Mouse (Mus musculus) heart, embryonic 10.5 days (tissue): ENCODE data around the gene Efcc1. TPM values are rescaled to one million over a fixed set of nuclear protein-coding genes. Genes with fewer than 3 reads are reported as not detected.
"Not testable (repeated sequence)": the region's sequence is repeated elsewhere in the genome, so short reads cannot be mapped to it uniquely, and the experiment has no call there.

Experiments
- DNase-seq: peaks from one replicate; pipeline ENCODE4 v3.0.0-alpha.2; 2017; ENCODE audit warnings: low spot score
- H3K27ac ChIP-seq: fragments of 300-500 bp; sonication (generic); 2 replicates; pipeline ENCODE4 v1.5.1; 2016; ENCODE audit warnings: mild to moderate bottlenecking
- H3K27me3 ChIP-seq: fragments of 300-500 bp; sonication (generic); 2 replicates; pipeline ENCODE4 v1.6.1; 2016; ENCODE audit warnings: mild to moderate bottlenecking; ENCODE audit not compliant: poor library complexity, insufficient read depth, severe bottlenecking
- H3K36me3 ChIP-seq: fragments of 300-500 bp; sonication (generic); 2 replicates; pipeline ENCODE4 v1.6.1; 2016; ENCODE audit warnings: mild to moderate bottlenecking, moderate library complexity
- H3K4me1 ChIP-seq: fragments of 300-500 bp; sonication (generic); 2 replicates; pipeline ENCODE4 v1.6.1; 2016; ENCODE audit warnings: mild to moderate bottlenecking
- H3K4me3 ChIP-seq: fragments of 300-500 bp; sonication (generic); 2 replicates; pipeline ENCODE4 v1.5.1; 2016; ENCODE audit warnings: mild to moderate bottlenecking, moderate library complexity
- H3K9me3 ChIP-seq: fragments of 300-500 bp; sonication (generic); 2 replicates; pipeline ENCODE4 v1.6.1; 2016; ENCODE audit warnings: mild to moderate bottlenecking, moderate library complexity
- WGBS: fragments of 180-500 bp; shearing (Covaris S2); methylation state at CpG from one replicate; pipeline ENCODE4 v1.1.7; 2016; 5-methylcytosine and 5-hydroxymethylcytosine counted together
- polyA plus RNA-seq: library from polyadenylated mRNA; unstranded; fragments of >200 nt; fragmentation: Nextera tagmentation; extraction: Ambion mirVana; gene quantifications from 2 replicates; pipeline ENCODE4 v1.2.1, GENCODE M21; 2016

The Efcc1 gene
- polyA plus RNA-seq, 1 experiment from 2014 or later, result 0.21 TPM

GRCm38 (mm10) chr6:87748078-87748477 is 17.4 kb downstream of the Efcc1 start:
- Histone ChIP-seq H3K9me3 (no peaks in the 10 kb centered on the region), H3K27ac (no peak overlapping the region), H3K4me3 (no peak overlapping the region), H3K36me3 (no peaks in the 10 kb centered on the region), H3K27me3 (peaks cover 10% of the 10 kb centered on the region; the same call in 1 of the 2 replicates), H3K4me1 (peaks cover 14% of the 10 kb centered on the region)
- WGBS, result 82% methylated on average over 2 of the region's 2 CpGs
- DNase-seq, result no peak

GRCm38 (mm10) chr6:87748531-87748930 is 17.9 kb downstream of the Efcc1 start:
- Histone ChIP-seq H3K9me3 (no peaks in the 10 kb centered on the region), H3K4me3 (no peak overlapping the region), H3K27me3 (peaks cover 12% of the 10 kb centered on the region; the same call in 1 of the 2 replicates), H3K36me3 (no peaks in the 10 kb centered on the region), H3K4me1 (peaks cover 14% of the 10 kb centered on the region), H3K27ac (no peak overlapping the region)
- 71% methylated on average over 6 of the region's 6 CpGs for WGBS
- DNase-seq, result no peak

GRCm38 (mm10) chr6:87750184-87750910 is 19.7 kb downstream of the Efcc1 start:
- 82% methylated on average over 8 of the region's 8 CpGs for WGBS
- peak; percentile 68 for DNase-seq
- H3K4me3 ChIP-seq, result no peak overlapping the region
- H3K27ac ChIP-seq, result no peak overlapping the region
- no peaks in the 10 kb centered on the region for H3K36me3 ChIP-seq
- H3K4me1 ChIP-seq, result peaks cover 14% of the 10 kb centered on the region; the same call in 1 of the 2 replicates
- no peaks in the 10 kb centered on the region for H3K9me3 ChIP-seq
- H3K27me3 ChIP-seq, result peaks cover 12% of the 10 kb centered on the region; the same call in 1 of the 2 replicates

DNA sequence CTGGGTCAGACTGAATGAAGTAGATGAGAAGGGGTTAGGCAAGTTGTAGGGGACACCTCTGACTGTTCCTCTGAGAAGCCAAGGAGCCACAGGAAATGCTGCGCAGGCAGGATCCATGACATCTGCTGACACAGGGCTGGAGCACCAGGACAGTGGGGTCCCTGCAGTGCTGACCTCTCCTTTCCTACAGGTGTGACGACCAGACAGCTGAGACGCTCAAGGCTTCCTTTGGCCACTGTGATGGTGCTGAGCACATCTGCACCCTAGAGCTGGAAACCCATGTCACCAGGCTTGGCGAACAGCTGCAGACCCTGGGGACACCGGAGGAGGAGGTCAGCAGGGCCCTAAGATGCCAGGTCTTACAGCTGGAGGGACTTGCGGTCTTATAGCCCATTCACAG is 20.9 kb downstream of the Efcc1 start:
- H3K36me3 ChIP-seq, result no peaks in the 10 kb centered on the region
- DNase-seq, result no peak
- H3K4me1 ChIP-seq, result peaks cover 13% of the 10 kb centered on the region; the same call in 1 of the 2 replicates
- no peak overlapping the region for H3K27ac ChIP-seq
- WGBS, result 76% methylated on average over 6 of the region's 6 CpGs
- H3K9me3 ChIP-seq, result no peaks in the 10 kb centered on the region
- H3K4me3 ChIP-seq, result no peak overlapping the region
- peaks cover 12% of the 10 kb centered on the region; the same call in 1 of the 2 replicates for H3K27me3 ChIP-seq

GRCm38 (mm10) chr6:87755196-87755595 is 24.5 kb downstream of the Efcc1 start:
- Histone ChIP-seq H3K4me1 (0 out of 2 replicates have a peak, but pooled peaks cover 2% of the 10 kb centered on the region), H3K4me3 (no peak overlapping the region), H3K36me3 (no peaks in the 10 kb centered on the region), H3K27me3 (peaks cover 11% of the 10 kb centered on the region; the same call in 1 of the 2 replicates), H3K9me3 (no peaks in the 10 kb centered on the region), H3K27ac (no peak overlapping the region)
- 87% methylated on average over 4 of the region's 4 CpGs for WGBS
- no peak for DNase-seq

- 0 out of 2 replicates have a peak, but pooled peaks cover 7% of the 10 kb centered on the region for H3K27me3 ChIP-seq
- 0 out of 2 replicates have a peak, but pooled peaks cover 2% of the 10 kb centered on the region for H3K4me1 ChIP-seq
- 82% methylated on average over 8 of the region's 8 CpGs for WGBS
- no peak overlapping the region for H3K27ac ChIP-seq
- no peak overlapping the region for H3K4me3 ChIP-seq
- H3K9me3 ChIP-seq, result no peaks in the 10 kb centered on the region
- DNase-seq, result peak; percentile 63
- no peaks in the 10 kb centered on the region for H3K36me3 ChIP-seq
Observed at GRCm38 (mm10) chr6:87756896-87757295, 26.2 kb downstream of the Efcc1 start.

DNA sequence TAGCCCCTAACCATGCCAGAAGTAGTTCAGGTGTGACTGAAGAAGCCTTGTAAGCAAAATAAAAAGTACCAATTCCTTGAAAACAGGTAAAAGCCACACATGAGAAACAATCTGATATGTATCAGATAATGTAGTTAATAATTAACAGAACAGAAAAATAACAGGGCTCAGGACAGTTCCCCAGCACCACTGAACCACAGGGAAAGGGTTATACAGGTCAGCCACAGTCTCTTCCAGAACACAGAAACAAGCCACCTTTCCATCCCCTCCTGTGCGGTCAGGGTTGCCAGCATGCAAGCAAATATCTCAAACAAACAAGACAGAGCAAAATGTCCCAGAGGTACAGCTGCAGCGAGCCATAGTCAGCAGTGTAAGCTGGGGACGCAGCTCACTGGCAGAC is 28.7 kb downstream of the Efcc1 start:
- WGBS, result 72% methylated on average over 3 of the region's 3 CpGs
- H3K27ac ChIP-seq, result no peak overlapping the region
- no peaks in the 10 kb centered on the region for H3K9me3 ChIP-seq
- no peak overlapping the region for H3K4me3 ChIP-seq
- no peaks in the 10 kb centered on the region for H3K36me3 ChIP-seq
- no peaks in the 10 kb centered on the region for H3K4me1 ChIP-seq
- peak; percentile 20 for DNase-seq
- no peaks in the 10 kb centered on the region for H3K27me3 ChIP-seq

DNA sequence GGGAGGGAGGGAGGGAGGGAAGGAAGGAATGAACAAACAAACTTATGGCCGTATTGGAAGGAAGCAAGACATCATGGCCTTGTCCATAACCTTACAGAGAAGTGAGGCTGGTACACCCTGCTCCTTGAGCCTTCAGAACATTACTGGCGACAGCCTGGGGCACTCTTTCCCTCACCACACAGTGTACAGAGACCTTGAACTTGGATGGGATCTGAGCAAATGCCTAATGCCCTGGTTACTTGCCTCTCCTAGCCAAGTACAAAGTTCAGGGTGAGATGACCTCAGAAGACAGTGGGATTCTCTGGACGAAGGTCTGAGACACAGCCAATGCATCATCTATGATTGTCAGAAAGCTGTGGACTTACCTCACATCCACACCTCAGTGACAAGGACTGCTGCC is 29.2 kb downstream of the Efcc1 start:
- no peaks in the 10 kb centered on the region for H3K27me3 ChIP-seq
- DNase-seq, result peak; percentile 19
- no peaks in the 10 kb centered on the region for H3K4me1 ChIP-seq
- H3K27ac ChIP-seq, result no peak overlapping the region
- no peaks in the 10 kb centered on the region for H3K36me3 ChIP-seq
- H3K4me3 ChIP-seq, result no peak overlapping the region
- H3K9me3 ChIP-seq, result no peaks in the 10 kb centered on the region
- WGBS, result 69% methylated on average over 3 of the region's 3 CpGs

- peak; percentile 52 for DNase-seq
- H3K4me1 ChIP-seq, result no peaks in the 10 kb centered on the region
- WGBS, result 83% methylated on average over 5 of the region's 5 CpGs
- H3K36me3 ChIP-seq, result no peaks in the 10 kb centered on the region
- peak overlapping the region; percentile 19; the same call in 1 of the 2 replicates for H3K27ac ChIP-seq
- H3K27me3 ChIP-seq, result no peaks in the 10 kb centered on the region
- H3K4me3 ChIP-seq, result no peak overlapping the region
- H3K9me3 ChIP-seq, result no peaks in the 10 kb centered on the region
Observed at GRCm38 (mm10) chr6:87762161-87762560, 31.5 kb downstream of the Efcc1 start.

DNA sequence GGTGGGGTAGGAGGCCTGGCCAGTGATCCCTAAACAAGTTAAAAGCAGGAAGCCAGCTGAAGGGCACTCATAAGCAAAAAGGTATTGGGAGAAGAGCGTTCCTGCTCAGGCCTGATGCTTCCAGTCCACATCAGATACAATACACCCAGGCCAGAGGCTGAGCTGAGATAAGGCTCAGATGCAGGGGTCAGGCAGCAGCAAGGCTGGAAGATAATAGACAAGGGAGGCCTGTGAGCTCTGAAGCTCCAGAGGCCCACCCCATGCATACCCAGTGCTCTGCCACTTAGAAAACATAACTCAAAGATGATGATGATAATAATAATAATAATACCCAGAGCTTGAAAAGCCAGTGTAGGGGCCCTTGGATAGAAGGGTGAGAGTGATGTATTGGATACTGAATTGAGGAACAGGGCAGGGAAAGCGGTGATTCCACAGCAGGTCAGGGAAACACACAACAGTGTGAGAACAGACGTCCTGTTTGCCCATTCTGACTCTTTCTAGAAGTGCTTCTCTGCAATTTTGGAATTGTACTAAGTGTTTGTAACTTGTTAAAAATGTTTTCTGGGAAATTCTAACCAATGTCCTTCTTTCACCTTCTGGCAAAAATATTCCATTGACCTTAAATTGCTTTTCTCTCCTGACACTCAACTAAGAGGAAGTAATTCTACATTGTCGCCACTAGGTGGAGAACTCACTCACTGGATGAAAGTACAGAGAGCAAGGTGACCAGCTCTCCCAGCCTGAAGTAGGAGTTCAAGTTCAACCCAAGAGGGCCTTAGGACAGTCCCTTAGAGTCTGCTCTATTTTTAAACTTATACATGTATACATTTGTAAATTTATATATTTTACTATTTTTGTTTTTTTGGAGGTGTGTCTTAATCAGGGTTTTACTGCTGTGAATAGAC is 33.0 kb downstream of the Efcc1 start:
- Histone ChIP-seq H3K36me3 (no peaks in the 10 kb centered on the region), H3K4me3 (no peak overlapping the region), H3K27me3 (no peaks in the 10 kb centered on the region), H3K4me1 (no peaks in the 10 kb centered on the region), H3K27ac (peak overlapping the region; percentile 19; the same call in 1 of the 2 replicates), H3K9me3 (no peaks in the 10 kb centered on the region)
- DNase-seq, result peak; percentile 90
- 60% methylated on average over 4 of the region's 4 CpGs for WGBS

GRCm38 (mm10) chr6:87764296-87764695 is 33.6 kb downstream of the Efcc1 start:
- not testable (repeated sequence) for H3K36me3 ChIP-seq, H3K4me1 ChIP-seq, H3K27ac ChIP-seq, H3K27me3 ChIP-seq, H3K4me3 ChIP-seq, H3K9me3 ChIP-seq
- 91% methylated on average over 2 of the region's 2 CpGs for WGBS
- DNase-seq, result peak; percentile 60

- no peaks in the 10 kb centered on the region for H3K36me3 ChIP-seq
- peak; percentile 47 for DNase-seq
- H3K4me3 ChIP-seq, result no peak overlapping the region
- H3K9me3 ChIP-seq, result no peaks in the 10 kb centered on the region
- H3K4me1 ChIP-seq, result no peaks in the 10 kb centered on the region
- 54% methylated on average over 8 of the region's 8 CpGs for WGBS
- H3K27ac ChIP-seq, result no peak overlapping the region
- H3K27me3 ChIP-seq, result no peaks in the 10 kb centered on the region
Observed at GRCm38 (mm10) chr6:87770626-87771025, 40.0 kb downstream of the Efcc1 start.

DNA sequence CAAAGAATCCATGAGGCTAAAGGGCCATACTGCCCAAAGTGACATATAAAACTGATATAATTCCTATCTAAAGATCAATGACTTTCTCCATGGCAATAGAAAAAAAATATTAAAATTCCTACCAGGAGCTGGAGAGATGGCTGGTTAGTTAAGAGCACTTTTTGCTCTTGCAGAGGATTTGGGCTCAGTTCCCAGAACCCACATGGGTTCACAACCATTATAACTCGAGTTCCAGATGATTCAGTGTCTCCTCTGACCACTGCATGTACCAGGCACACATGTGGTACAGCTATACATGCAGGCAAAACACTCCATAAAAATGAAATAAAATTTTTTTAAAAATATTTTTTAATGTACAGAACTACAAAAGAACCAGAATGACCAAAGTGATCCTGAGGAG is 43.8 kb downstream of the Efcc1 start:
- no peak for DNase-seq
- H3K27ac ChIP-seq, result no peak overlapping the region
- no peaks in the 10 kb centered on the region for H3K27me3 ChIP-seq
- peaks cover 12% of the 10 kb centered on the region for H3K4me1 ChIP-seq
- no peaks in the 10 kb centered on the region for H3K36me3 ChIP-seq
- H3K9me3 ChIP-seq, result no peaks in the 10 kb centered on the region
- WGBS, result 62% methylated on average over 1 of the region's 1 CpGs
- H3K4me3 ChIP-seq, result no peak overlapping the region
